Mouse (Mus musculus) thymus, adult 2 months (tissue): Measurements from ENCODE around the gene Trappc3. TPM values are rescaled to one million over a fixed set of nuclear protein-coding genes. Genes with fewer than 3 reads are reported as not detected.

Experiments used
- DNase-seq: peaks from one replicate; pipeline ENCODE4 v3.0.0; 2021
- H3K27ac ChIP-seq: fragments of 200-500 bp; 2 replicates; pipeline ENCODE4 v1.5.1; 2012; ENCODE audit warnings: low read length, control low read depth; ENCODE audit not compliant: control insufficient read depth, insufficient read depth
- H3K27me3 ChIP-seq: fragments of 200-500 bp; 2 replicates; pipeline ENCODE4 v1.6.1; 2012; ENCODE audit warnings: mild to moderate bottlenecking, low read length, moderate library complexity, mixed read lengths; ENCODE audit not compliant: control insufficient read depth, insufficient read depth
- H3K36me3 ChIP-seq: fragments of 200-500 bp; 2 replicates; pipeline ENCODE4 v1.6.1; 2012; ENCODE audit warnings: mild to moderate bottlenecking, low read length, moderate library complexity; ENCODE audit not compliant: control insufficient read depth, insufficient read depth
- H3K4me1 ChIP-seq: fragments of 200-500 bp; replicated peaks from 2 replicates; pipeline ENCODE4 v1.6.1; 2012; ENCODE audit warnings: low read length; ENCODE audit not compliant: control insufficient read depth, insufficient read depth
- H3K4me3 ChIP-seq: fragments of 200-500 bp; 2 replicates; pipeline ENCODE4 v1.5.1; 2012; ENCODE audit warnings: mild to moderate bottlenecking, low read length, control low read depth, moderate library complexity; ENCODE audit not compliant: control insufficient read depth, insufficient read depth
- CTCF ChIP-seq: fragments of 200-500 bp; IDR thresholded peaks from 2 replicates; pipeline ENCODE4 v1.5.1; 2012; ENCODE audit warnings: mild to moderate bottlenecking, control low read depth, low read length, moderate library complexity, borderline replicate concordance; ENCODE audit not compliant: control insufficient read depth, poor library complexity, insufficient read depth; ENCODE audit errors: extremely low read depth
- POLR2A ChIP-seq: fragments of 200-500 bp; IDR thresholded peaks from 2 replicates; pipeline ENCODE4 v1.6.1; 2012; ENCODE audit warnings: mild to moderate bottlenecking, low read length, control low read depth, moderate library complexity; ENCODE audit not compliant: control insufficient read depth, poor library complexity, insufficient read depth; ENCODE audit errors: extremely low read depth
- WGBS: fragments of 180-500 bp; shearing (Covaris S2); methylation state at CpG from one replicate; pipeline ENCODE4 v1.1.7; 2018; 5-methylcytosine and 5-hydroxymethylcytosine counted together
- polyA plus RNA-seq: library from polyadenylated mRNA; depleted of rRNA; stranded (reverse); fragments of >200 nt; gene quantifications from 2 replicates; pipeline ENCODE4 v1.2.3, GENCODE M21; 2012

Gene Trappc3
- polyA plus RNA-seq, 1 experiment, result 55.1 TPM

DNA sequence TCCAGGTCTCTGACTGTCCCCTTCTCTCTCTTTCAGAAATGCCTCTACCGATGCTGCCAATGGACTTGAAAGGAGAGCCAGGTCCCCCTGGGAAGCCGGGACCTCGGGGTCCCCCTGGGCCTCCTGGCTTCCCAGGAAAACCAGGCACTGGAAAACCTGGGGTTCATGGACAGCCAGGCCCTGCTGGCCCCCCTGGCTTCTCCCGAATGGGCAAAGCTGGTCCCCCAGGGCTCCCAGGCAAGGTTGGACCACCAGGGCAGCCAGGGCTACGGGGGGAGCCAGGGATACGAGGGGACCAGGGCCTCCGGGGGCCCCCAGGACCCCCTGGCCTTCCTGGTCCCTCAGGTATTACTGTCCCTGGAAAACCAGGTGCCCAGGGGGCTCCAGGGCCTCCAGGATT, 48.2 kb downstream of the Trappc3 start:
- no peak for DNase-seq
- Histone ChIP-seq H3K27me3 (no peaks in the 10 kb centered on the region), H3K4me3 (no peak overlapping the region), H3K36me3 (no peaks in the 10 kb centered on the region; the same call in 1 of the 2 replicates), H3K4me1 (0 out of 2 replicates have a peak, but pooled peaks cover 4% of the 10 kb centered on the region), H3K27ac (no peak overlapping the region)
- 85% methylated on average over 7 of the region's 7 CpGs for WGBS
- TF ChIP-seq POLR2A, result no peak
- no peak for TF ChIP-seq CTCF

DNA sequence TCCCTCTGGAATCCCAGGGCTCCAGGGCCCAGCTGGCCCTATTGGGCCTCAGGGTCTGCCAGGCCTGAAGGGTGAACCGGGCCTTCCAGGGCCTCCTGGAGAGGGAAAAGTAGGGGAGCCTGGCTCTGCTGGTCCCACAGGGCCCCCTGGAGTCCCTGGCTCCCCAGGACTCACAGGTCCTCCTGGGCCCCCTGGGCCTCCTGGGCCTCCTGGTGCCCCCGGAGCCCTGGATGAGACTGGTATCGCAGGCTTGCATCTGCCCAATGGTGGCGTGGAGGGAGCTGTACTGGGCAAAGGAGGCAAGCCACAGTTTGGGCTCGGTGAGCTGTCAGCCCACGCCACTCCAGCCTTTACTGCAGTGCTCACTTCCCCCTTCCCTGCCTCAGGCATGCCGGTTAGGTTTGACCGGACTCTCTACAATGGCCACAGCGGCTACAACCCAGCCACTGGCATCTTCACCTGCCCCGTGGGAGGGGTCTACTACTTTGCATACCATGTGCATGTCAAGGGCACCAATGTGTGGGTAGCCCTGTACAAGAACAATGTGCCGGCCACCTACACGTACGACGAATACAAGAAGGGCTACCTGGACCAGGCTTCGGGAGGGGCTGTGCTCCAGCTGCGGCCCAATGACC, 49.6 kb downstream of the Trappc3 start:
- no peak overlapping the region for H3K27ac ChIP-seq
- no peaks in the 10 kb centered on the region for H3K27me3 ChIP-seq
- DNase-seq, result no peak
- H3K4me1 ChIP-seq, result 0 out of 2 replicates have a peak, but pooled peaks cover 4% of the 10 kb centered on the region
- WGBS, result 96% methylated on average over 16 of the region's 16 CpGs
- H3K4me3 ChIP-seq, result no peak overlapping the region
- H3K36me3 ChIP-seq, result peaks cover 10% of the 10 kb centered on the region
- TF ChIP-seq CTCF (no peak), POLR2A (no peak)

DNA sequence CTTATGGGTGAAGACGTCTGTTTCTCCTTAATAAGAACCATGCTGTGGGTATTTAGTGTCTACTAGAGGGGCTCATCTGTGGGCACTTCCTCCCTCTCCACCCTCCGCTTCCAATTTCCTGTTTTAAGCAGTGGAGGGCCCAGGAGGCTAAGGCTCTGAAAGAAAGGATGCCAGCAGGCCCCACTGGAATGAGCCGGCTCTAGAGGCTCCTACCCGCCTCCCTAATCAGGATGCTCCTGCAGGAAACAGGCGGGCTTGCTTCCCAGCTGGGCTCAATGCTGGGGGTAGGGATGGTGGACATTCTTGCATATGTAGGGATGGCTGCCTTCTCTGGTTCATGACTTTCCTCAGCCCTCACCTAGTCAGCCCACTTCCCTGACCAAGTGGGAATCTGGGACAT, 51.1 kb downstream of the Trappc3 start:
- 82% methylated on average over 5 of the region's 5 CpGs for WGBS
- H3K27ac ChIP-seq, result no peak overlapping the region
- 0 out of 2 replicates have a peak, but pooled peaks cover 4% of the 10 kb centered on the region for H3K4me1 ChIP-seq
- no peak for DNase-seq
- H3K36me3 ChIP-seq, result peaks cover 24% of the 10 kb centered on the region
- TF ChIP-seq POLR2A (no peak), CTCF (no peak)
- no peak overlapping the region for H3K4me3 ChIP-seq
- no peaks in the 10 kb centered on the region for H3K27me3 ChIP-seq

DNA sequence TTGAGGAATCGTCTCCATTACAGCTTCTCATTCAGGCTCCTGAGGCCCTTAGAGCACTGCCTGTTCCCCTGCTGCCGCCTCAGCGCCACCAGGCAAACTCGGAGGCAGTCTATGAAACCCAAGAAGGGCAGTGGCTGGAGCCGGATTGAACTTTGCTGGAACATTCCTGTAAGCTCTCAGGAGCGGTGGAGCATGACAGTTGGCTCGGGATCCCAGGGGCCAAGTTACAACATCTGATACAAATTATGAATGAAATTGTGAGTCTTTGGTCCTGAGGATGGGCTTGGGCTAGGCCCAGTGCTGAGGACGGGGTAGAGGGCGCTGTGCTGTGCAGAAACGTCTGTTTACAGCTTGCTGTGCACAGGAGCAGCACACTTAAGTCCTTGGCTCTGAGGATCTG, 52.3 kb downstream of the Trappc3 start:
- Histone ChIP-seq H3K36me3 (peaks cover 24% of the 10 kb centered on the region), H3K4me3 (no peak overlapping the region), H3K4me1 (0 out of 2 replicates have a peak, but pooled peaks cover 4% of the 10 kb centered on the region), H3K27me3 (no peaks in the 10 kb centered on the region), H3K27ac (no peak overlapping the region)
- no peak for DNase-seq
- TF ChIP-seq POLR2A, result no peak
- no peak for TF ChIP-seq CTCF
- 87% methylated on average over 10 of the region's 10 CpGs for WGBS

DNA sequence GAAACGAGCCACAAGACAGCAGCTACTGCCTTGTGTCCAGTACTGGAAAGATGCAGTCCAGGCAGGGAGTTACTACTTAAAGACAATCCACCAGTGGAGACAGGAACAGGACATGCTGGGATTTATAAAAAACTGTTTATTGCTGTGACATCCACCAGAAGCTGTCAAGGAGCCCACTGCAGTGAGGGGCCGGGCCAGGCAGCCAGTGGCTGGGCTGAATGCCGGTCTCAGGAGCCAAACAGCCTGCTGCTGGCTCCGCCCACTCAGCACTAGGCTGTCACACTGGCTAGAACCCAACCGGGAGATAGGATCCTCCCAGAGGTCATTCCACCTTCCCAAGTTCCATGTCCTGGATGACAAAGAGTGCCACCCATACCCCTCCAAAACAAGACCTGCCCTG, 53.8 kb downstream of the Trappc3 start:
- DNase-seq, result no peak
- Histone ChIP-seq H3K27me3 (no peaks in the 10 kb centered on the region), H3K4me3 (no peak overlapping the region), H3K36me3 (peaks cover 24% of the 10 kb centered on the region), H3K27ac (no peak overlapping the region), H3K4me1 (peaks cover 3% of the 10 kb centered on the region)
- 90% methylated on average over 5 of the region's 5 CpGs for WGBS
- no peak for TF ChIP-seq CTCF
- no peak for TF ChIP-seq POLR2A

DNA sequence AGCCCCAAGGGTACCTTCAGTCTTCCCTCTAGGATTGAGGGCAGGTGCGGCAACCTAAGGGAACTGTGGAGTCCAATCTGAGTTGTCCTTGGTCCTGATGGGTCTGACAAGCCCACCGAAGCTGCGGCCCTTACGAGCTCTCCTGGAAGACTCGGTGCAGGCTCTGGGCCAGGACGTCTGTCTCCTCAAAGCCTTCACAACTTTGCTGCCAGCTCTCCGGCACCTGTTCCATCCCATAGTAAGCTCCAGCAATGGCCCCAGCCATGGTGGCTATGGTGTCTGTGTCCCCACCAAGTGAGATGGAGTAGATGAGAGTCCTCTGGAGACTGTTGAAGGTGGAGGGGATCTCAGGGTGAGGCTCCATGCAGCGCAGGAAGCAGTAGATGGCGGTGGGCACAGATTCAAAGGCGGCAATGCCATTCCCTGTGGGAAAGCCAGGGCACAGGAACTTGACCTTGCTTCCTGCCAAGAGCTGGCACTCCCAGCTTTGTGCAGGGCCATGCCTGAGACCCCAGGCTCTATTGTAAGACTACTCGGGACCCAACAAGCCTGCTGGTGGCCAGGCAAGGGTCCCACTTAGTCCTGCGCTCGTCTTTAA, 54.4 kb downstream of the Trappc3 start:
- 97% methylated on average over 13 of the region's 13 CpGs for WGBS
- TF ChIP-seq POLR2A, result no peak
- TF ChIP-seq CTCF, result no peak
- Histone ChIP-seq H3K27me3 (no peaks in the 10 kb centered on the region), H3K4me3 (no peak overlapping the region), H3K36me3 (peaks cover 24% of the 10 kb centered on the region), H3K27ac (no peak overlapping the region), H3K4me1 (peaks cover 4% of the 10 kb centered on the region)
- DNase-seq, result no peak

DNA sequence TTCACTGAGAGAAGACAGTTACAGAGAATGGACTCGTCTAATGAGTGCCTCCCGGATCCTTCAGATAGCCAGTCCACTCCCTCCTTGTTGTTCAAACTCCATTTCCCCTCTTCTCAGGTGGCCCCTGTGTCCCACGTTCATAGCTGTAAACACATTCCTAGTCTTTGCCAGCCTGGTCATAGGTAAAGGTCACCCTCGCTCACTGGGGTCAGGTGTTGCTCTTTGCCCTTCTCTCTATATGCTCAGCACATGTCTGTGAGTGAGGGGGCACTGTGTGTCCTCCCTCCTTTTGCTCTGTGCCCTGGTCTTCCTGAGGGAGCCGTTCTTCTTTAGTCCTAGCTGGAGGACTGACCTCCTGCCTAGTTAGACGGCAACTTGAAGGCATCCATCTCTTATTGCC, 57.7 kb downstream of the Trappc3 start:
- 95% methylated on average over 6 of the region's 6 CpGs for WGBS
- no peak for TF ChIP-seq CTCF
- Histone ChIP-seq H3K4me3 (no peak overlapping the region), H3K4me1 (peaks cover 4% of the 10 kb centered on the region), H3K36me3 (peaks cover 24% of the 10 kb centered on the region), H3K27me3 (no peaks in the 10 kb centered on the region), H3K27ac (no peak overlapping the region)
- DNase-seq, result no peak
